15 mouse cellular contexts compared by ENCODE assay signal in the genomic region with DNA sequence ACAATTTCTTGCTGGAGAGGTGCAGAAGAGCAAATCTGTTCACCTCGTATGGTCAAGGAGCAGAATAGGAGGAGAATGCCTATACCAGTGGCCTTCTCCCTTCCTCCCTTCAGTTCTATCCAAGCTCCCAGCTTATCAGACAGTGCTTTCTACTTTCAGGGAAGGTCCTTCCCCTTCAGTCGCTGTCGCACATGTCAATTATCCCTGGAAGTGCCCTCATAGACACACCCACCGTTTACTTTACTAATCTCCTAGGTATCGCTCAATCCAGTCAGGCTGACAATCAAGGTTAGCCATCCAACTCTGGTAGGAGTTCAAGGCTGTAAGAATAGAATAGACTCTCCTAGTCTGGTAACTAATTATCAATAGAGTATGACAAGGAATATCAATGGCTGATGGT.
"Had no signal": no experiment of that assay in that cellular context is flagged by ENCODE, and none has a peak within 500 bp of the region (broad histone marks: within the 10 kb centered on the region; RNA-seq: fewer than 3 reads in every experiment).

No protein-coding gene starts in this region.

- H3K9me3 ChIP-seq: neural tube, embryonic 12.5 days; neural tube, embryonic 13.5 days; neural tube, embryonic 15.5 days had no signal

- H3K27ac ChIP-seq: neural tube, embryonic 12.5 days; neural tube, embryonic 13.5 days had no signal

- H3K36me3 ChIP-seq: neural tube, embryonic 12.5 days; neural tube, embryonic 13.5 days; neural tube, embryonic 15.5 days had no signal

- H3K27me3 ChIP-seq: neural tube, embryonic 12.5 days; neural tube, embryonic 13.5 days; neural tube, embryonic 15.5 days had no signal

- H3K4me3 ChIP-seq: neural tube, embryonic 12.5 days; neural tube, embryonic 13.5 days; neural tube, embryonic 15.5 days had no signal

- DNase-seq: retina, postnatal 1 day; right cerebral cortex, adult 18-20 months; right cerebral cortex, postnatal 14 days; right cerebral cortex, postnatal 25 days; right cerebral cortex, postnatal 4 days; spleen, adult 18-20 months; thymus, adult 18-20 months; thymus, adult 2 months; thymus, postnatal 14 days; thymus, postnatal 25 days; thymus, postnatal 36 days; thymus, postnatal 4 days had no signal

- H3K4me2 ChIP-seq: neural tube, embryonic 12.5 days; neural tube, embryonic 13.5 days; neural tube, embryonic 15.5 days had no signal

- H3K9ac ChIP-seq: neural tube, embryonic 12.5 days; neural tube, embryonic 13.5 days; neural tube, embryonic 15.5 days had no signal
